Mouse (Mus musculus) lung, postnatal 0 days (tissue): ENCODE data around the gene Lrch3.

ENCODE experiments used
- CTCF ChIP-seq: IDR thresholded peaks from 2 replicates; pipeline ENCODE4 v1.5.1; 2016; ENCODE audit warnings: antibody characterized with exemption, mild to moderate bottlenecking
- EP300 ChIP-seq: IDR thresholded peaks from 2 replicates; pipeline ENCODE4 v1.6.1; 2016; ENCODE audit warnings: antibody characterized with exemption, mild to moderate bottlenecking, control low read depth

GRCm38 (mm10) chr16:32877343-32878156 lies 36.4 kb upstream of the Lrch3 start, which contains the start of the genes Fyttd1 and Rubcn:
- no peak for TF ChIP-seq EP300
- TF ChIP-seq CTCF, result peak; percentile 72
